Mouse (Mus musculus): ENCODE results near the gene Msx1.

DNA sequence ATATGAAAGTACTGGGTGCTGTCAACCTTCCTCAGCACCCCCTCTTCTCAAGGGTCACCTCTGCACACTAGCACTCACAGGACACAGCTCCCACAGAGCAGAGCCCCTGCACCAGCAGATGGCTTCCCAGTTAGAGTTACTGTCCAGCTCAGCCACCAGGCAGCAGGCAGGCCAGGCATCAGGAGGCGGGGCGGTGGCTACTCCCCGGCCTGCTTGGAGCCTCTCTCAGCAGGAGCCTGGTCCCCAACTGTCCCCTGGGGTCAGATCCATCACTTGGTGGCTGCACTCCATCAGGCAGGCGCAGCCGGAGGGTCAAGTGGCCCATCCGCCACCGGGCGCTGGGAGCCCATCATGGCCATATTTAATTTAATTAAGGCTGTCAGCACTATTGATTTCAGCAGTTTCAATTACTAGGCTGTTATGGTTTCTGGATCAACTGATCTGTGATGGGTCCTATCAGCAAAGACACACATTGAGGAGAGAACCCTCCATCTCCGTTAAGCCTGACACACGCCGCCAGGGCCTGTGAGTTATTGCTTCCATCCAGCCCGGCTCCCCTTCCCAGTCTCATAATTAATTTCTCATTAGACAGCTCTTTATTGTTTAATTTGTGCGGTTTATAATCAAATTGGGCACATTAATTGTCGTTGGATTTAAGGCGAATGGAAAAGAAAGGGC, 27.1 kb upstream of the Msx1 start:
- no peak for TF ChIP-seq POLR2A (IDR thresholded peaks at IDR 0.05; ENCODE audit: insufficient read depth, low read length)
- TF ChIP-seq CTCF (IDR thresholded peaks at IDR 0.05; ENCODE audit: low read depth, low read length), result no peak
